Mouse (Mus musculus): ENCODE results near the gene Unc13d.

DNA sequence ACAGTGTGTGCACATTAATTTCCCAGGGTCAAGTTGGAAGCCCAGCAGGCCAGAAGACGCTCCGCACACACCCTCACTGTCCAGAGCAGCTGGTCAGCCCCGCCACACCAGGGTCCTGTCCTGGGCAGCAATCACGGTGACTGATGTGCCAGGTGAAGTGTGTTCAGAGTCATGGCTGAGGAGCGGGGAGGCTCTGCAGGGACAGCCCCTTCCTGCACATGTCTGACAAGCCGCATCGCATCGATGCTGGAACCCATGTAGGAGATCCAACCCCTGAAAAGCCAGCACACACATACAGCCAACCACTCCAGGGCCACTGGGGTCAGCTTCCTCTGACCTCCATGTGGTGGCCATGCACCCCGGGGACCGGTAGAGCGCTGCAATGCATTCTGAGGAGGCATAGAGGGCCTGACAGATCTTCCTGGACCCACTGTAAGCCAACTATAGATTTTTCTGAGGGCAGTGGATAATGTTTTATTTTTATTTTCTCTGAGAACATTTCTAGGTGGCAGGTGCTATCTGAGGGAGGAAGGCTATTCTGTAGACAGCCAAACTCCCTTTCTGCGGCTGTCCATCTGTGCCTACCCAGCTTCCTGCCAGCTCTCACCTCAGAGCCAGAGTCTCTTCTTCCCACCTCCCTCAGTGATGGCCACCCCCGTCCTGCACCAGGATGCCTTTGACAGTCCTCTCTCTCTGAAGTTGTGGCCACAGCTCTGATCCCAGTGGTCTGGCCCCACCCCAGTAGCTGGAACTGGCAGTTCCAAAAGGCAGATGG is 15.9 kb downstream of the Unc13d start:
- no peak for TF ChIP-seq EP300 (IDR thresholded peaks at IDR 0.05; ENCODE audit: insufficient read depth, low read depth, low read length)
- TF ChIP-seq CTCF (IDR thresholded peaks at IDR 0.05; ENCODE audit: low read depth, low read length): no peak
- TF ChIP-seq POLR2A (IDR thresholded peaks at IDR 0.05; ENCODE audit: insufficient read depth, low read length): no peak

All from ES-Bruce4 (cell line).